Mouse (Mus musculus) heart, postnatal 4 days (tissue): ENCODE data around the gene Amz2. TPM values are rescaled to one million over a fixed set of nuclear protein-coding genes. Genes with fewer than 3 reads are reported as not detected.

Source experiments
- DNase-seq: peaks from one replicate; pipeline ENCODE4 v3.0.0; 2021
- microRNA-seq, 2 experiments: library from miRNA; unstranded; fragments of <30 nt; microRNA quantifications; one replicate each; pipeline ENCODE4 v1.2.0; 2021 to 2022
- total RNA-seq, 2 experiments: library from RNA; stranded (reverse); gene quantifications; 2 replicates each; pipeline ENCODE4 v1.2.3; 2021

Gene Amz2
- total RNA-seq, 2 experiments from 2014 or later = 46.9 to 49.4 TPM

DNA sequence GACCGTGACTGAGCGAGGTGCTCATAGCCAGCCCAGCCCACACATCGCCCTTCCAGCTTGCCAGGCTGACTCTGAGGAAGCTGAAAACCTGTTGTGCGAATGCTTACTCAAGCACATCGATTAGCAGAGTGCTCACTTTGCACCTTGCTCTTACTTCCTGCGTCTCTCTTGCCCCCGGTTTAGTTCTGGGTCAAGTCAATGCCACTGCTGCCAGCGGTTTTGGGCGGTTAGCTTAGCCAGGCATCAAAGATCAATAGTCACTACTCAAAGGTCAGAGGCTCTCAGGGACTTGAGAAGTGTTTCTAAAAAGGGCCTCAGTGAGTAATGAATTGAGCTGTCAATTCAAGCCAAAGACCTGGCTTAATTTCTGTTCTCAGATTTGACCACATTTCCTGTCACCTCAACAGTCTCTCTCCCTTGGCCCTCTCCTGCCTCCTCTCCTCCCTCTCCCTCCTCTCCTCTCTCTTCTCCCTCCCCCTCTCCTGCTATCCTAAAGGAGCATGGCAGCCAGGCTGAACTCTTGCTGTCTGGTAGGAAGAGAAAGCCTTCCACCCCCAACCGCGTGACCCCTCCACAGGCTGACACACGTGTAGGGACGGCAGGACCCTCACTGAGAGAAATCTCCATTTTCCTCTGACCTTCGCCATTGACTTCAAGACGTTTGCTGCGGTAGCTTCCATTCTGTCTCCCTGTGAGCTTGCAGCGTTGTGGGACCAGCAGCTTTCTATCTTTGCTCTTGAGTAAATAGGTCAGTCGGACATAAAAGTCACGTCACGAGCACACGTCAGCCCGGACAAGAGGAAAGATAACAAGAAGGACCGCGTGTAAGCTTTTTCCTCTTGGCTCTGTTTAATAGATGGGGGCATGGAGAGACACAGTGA is 69.4 kb downstream of the Amz2 start:
- no peak for DNase-seq

DNA sequence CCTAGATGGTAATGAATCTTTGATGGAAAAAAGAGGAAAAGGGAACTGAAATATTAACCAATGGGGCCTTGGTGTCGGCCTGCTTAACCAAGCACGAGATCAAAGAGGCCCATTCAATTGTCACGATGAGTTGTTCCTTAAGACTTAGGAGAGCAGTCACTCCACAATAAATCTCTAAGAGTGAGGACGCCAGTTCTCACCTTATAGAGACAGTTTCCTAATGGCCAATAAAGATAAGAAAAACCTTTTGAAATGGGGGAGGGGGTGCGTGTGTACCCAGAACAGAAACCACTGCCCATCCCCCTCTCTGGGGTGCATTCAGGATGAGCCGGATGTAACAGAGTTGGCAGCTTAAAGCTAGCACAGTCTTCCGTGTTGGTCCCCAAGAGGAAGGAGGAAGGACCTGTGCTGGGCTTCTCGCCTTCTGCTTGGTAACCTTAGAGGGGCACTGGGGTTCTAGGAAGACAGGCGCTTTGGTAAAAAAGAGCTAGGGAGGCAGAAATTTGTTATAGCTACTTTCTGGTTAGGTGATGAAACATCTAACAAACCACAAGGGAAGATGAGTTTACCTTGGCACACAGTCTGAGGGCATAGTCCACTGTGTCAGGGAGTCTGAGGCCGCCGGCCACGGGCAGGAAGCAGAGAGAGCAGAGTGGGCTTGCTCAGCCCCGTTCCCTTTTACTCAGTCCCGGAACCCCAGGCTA is 70.2 kb downstream of the Amz2 start:
- no peak for DNase-seq

DNA sequence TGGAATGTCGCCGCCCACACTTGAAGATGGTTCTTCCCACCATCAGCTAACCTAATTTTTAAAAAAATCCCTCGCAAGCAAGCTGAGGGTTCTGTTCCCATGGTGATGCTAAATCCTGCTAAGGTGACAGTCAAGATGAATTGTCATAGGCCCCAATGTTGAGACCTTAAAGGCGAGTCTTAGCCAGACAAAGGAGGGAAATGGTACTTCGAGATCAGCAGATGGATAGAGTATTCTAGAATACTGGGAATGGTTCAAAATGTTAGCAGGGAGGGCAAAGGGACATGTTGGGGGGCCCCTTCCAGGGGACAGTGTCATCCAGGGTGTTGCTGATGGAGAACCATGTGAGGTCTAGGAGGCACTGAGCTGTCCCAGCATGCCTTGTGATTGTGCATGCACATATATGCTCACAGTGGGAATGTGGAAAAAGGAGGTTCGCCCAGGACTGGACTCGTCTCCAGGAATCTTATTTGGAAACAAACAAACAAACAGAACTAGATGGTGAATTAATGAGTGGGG is 70.8 kb downstream of the Amz2 start:
- no peak for DNase-seq

DNA sequence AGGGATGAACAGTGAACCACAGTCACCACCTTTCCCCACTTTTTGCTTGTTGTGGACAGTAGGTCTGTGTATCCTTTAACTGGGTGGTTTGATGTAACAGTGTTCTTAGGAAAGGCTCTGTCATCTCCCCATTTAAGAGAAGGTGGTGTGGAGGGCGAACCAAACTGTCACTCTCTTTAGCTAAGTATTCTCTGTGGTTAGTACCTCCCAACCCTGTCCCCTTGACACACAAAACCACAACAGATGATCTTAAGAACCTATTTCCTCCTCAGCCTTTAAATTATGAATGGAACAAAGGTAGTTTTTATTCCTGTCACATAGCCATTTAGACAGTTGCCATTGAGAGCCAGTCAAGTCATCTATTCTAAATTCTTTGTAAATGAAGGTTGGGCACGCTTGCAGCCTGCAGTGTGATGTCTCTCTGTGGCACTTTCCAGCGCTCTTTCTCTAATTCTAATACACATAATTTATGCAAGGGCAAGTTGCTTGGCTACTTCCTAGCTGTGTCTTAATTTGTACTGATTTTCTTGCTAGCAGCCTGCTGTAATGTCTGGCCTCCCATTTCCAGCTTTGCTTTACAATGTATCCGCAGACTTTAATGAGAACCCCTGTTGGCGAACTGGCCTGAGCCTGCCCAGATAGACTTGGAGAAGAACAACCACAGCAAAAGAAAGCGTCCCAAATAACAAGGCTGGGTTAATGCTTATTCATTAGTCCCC is 71.4 kb downstream of the Amz2 start:
- DNase-seq = no peak

DNA sequence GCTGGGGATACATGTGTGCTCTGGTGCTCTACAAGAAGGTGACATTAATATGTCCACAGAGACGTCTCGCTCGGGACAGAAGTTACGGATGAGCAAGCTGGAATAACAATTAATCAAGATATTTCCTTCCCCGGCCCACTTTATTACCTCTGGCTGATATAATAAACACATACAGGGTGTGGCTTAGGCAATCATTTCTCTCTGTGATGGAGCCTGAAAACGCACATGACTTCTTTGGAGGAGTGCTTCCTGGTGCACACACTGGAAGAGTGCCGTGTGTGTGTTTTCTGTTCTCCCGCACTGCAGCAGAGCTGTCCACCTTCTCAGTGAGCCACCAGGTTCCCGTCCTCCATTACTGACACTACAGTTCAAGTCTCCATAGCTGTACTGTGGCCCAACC is 72.2 kb downstream of the Amz2 start:
- DNase-seq = no peak

DNA sequence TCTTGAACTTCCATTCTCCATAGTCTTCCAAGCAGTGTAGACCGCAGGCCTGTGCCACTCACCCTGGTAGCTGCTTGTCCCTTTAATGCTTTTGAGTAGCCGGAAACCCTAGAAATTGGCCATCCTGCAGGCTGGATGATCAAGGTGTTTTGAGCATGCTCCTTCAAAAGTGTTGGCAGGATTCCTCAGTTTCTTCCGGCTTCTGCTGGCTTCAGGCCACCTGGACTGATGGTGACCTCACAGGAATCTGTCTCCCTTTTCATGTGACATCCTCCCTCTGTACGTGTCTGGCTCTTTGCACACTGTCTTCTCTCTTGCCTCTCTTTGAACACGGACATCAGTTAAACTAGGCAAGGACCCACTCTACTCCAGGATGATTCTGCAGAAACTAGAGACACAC is 74.5 kb downstream of the Amz2 start:
- peak; percentile 44 for DNase-seq

Small RNA genes within 50 kb of the gene (microRNA-seq; reads per million reads assigned to microRNA genes)
- gene Gm25540 = 0 reads per million in 2 experiments

Other genes with a start within 250 kb of the Amz2 start
- 1 to 10 TPM in 1 of 2 experiments, under 1 TPM in 1; 0.79 to 1.6 TPM for gene Rgs9, start 127.8 kb upstream of the Amz2 start, total RNA-seq
- gene Gna13, start 63.1 kb upstream of the Amz2 start, total RNA-seq = 10 to 100 TPM; 42.7 to 49.0 TPM
- not detected for gene 9930022D16Rik, start 12.0 kb upstream of the Amz2 start, total RNA-seq
- gene Arsg, start 47.4 kb downstream of the Amz2 start, total RNA-seq = 1 to 10 TPM; 5.2 to 6.1 TPM
- 10 to 100 TPM; 17.9 to 22.6 TPM for gene Slc16a6, start 47.7 kb downstream of the Amz2 start, total RNA-seq
- gene Wipi1, start 186.0 kb downstream of the Amz2 start, total RNA-seq = 10 to 100 TPM; 85.0 to 86.1 TPM
- gene Prkar1a, start 223.5 kb downstream of the Amz2 start, total RNA-seq = 100 to 1,000 TPM; 629 to 659 TPM